Mouse (Mus musculus) limb, embryonic 15.5 days (tissue): Measurements from ENCODE around the gene Man2a1. TPM values are rescaled to one million over a fixed set of nuclear protein-coding genes. Genes with fewer than 3 reads are reported as not detected.
"Not testable (repeated sequence)": the region's sequence is repeated elsewhere in the genome, so short reads cannot be mapped to it uniquely, and the experiment has no call there.

Experiments used
- ATAC-seq: fragments of 200-750 bp; cut with Nextera tagmentation; 2 replicates; pipeline ENCODE4 v1.8.0; 2017; ENCODE audit warnings: low read depth, moderate TSS enrichment; ENCODE audit not compliant: insufficient number of reproducible peaks, low FRiP score, low TSS enrichment
- H3K27ac ChIP-seq: fragments of 300-500 bp; sonication (generic); 2 replicates; pipeline ENCODE4 v1.5.1; 2015; ENCODE audit warnings: moderate library complexity, mild to moderate bottlenecking, inconsistent platforms
- H3K27me3 ChIP-seq: fragments of 300-500 bp; sonication (generic); 2 replicates; pipeline ENCODE4 v1.6.1; 2015; ENCODE audit warnings: inconsistent platforms
- H3K36me3 ChIP-seq: fragments of 300-500 bp; sonication (generic); 2 replicates; pipeline ENCODE4 v1.6.1; 2015; ENCODE audit warnings: inconsistent platforms
- H3K4me1 ChIP-seq: fragments of 300-500 bp; sonication (generic); 2 replicates; pipeline ENCODE4 v1.6.1; 2015; ENCODE audit warnings: inconsistent platforms
- H3K4me2 ChIP-seq: fragments of 300-500 bp; sonication (generic); 2 replicates; pipeline ENCODE4 v1.6.1; 2015; ENCODE audit warnings: mild to moderate bottlenecking, inconsistent platforms
- H3K4me3 ChIP-seq: fragments of 300-500 bp; sonication (generic); 2 replicates; pipeline ENCODE4 v1.5.1; 2015; ENCODE audit warnings: mild to moderate bottlenecking, inconsistent platforms
- H3K9ac ChIP-seq: fragments of 300-500 bp; sonication (generic); 2 replicates; pipeline ENCODE4 v1.6.1; 2015; ENCODE audit warnings: inconsistent platforms
- H3K9me3 ChIP-seq: fragments of 300-500 bp; sonication (generic); 2 replicates; pipeline ENCODE4 v1.6.1; 2016; ENCODE audit warnings: inconsistent platforms
- WGBS: fragments of 180-500 bp; shearing (Covaris S2); methylation state at CpG from one replicate; pipeline ENCODE4 v1.1.7; 2015; 5-methylcytosine and 5-hydroxymethylcytosine counted together
- polyA plus RNA-seq: library from polyadenylated mRNA; unstranded; fragments of >200 nt; fragmentation: Nextera tagmentation; extraction: Ambion mirVana; gene quantifications from 2 replicates; pipeline ENCODE4 v1.2.1, GENCODE M21; 2015

The Man2a1 gene
- polyA plus RNA-seq, 1 experiment from 2014 or later: 15.6 TPM

DNA sequence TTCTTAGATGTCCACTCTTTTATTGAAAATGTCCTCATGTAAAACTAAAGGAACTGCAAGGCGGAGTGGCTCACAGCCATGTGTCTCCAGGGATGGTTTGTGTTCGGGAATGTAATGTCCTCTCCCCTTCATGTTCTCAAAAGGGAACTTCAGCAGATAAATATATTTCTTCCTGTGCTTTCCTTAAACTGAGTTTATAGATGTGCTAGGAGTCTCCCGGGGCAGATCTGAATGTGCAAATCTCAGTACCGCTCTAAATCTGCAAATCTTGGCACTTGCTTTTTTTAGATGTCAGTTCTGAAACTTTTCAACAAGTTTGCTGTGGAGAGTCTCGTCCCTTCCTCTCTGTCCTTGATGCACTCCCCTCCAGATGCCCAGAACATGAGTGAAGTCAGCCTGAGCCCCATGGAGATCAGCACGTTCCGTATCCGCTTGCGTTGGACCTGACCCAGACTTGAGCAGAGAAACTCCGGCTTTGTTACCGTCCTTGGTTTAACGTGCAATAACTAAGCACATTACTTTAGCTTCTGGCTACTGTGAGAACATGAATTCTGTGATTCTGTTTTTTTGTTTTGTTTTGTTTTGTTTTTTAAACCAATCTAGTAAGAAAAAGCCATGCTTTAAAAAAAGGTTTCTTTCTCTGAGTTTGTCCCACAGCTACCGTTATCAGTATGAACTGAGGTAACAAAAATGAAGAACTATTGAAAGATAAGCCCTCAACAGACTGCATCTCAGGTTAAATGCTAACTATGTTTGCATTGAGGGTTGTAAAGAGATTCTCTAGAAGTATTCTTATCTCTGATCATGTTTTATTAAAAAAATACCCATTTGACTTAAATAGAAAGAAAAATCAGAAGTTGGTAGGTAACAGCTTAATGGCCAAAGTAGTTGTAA lies 151.8 kb downstream of the Man2a1 start:
- Histone ChIP-seq H3K27me3 (no peaks in the 10 kb centered on the region), H3K9me3 (no peaks in the 10 kb centered on the region), H3K27ac (no peak overlapping the region), H3K36me3 (peaks cover 18% of the 10 kb centered on the region), H3K4me2 (no peak overlapping the region), H3K4me1 (no peaks in the 10 kb centered on the region), H3K4me3 (no peak overlapping the region), H3K9ac (no peak overlapping the region)
- WGBS: 73% methylated on average over 13 of the region's 13 CpGs
- ATAC-seq: no peak

DNA sequence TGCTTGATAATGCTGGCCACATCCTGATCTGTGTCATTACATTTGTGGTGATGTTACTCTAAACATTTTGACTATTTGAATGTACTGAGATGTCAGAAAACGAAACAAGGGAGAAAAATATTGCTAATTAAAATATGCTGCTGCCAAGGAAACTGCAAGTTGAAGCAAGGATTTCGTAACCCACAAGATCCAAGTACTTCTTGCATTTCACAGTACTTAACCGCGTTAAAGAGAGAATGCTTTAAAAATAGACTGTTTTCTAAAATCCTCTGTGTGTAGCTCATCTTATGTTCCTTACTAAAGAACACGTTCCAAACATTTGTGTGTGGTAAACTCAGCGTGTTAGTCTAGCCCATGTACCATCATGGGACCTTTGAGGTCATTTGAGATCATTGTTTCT lies 153.0 kb downstream of the Man2a1 start:
- Histone ChIP-seq H3K27ac (no peak overlapping the region), H3K4me3 (no peak overlapping the region), H3K9ac (no peak overlapping the region), H3K36me3 (peaks cover 18% of the 10 kb centered on the region), H3K27me3 (no peaks in the 10 kb centered on the region), H3K9me3 (no peaks in the 10 kb centered on the region), H3K4me2 (no peak overlapping the region), H3K4me1 (no peaks in the 10 kb centered on the region)
- ATAC-seq: no peak
- 80% methylated on average over 6 of the region's 6 CpGs for WGBS

DNA sequence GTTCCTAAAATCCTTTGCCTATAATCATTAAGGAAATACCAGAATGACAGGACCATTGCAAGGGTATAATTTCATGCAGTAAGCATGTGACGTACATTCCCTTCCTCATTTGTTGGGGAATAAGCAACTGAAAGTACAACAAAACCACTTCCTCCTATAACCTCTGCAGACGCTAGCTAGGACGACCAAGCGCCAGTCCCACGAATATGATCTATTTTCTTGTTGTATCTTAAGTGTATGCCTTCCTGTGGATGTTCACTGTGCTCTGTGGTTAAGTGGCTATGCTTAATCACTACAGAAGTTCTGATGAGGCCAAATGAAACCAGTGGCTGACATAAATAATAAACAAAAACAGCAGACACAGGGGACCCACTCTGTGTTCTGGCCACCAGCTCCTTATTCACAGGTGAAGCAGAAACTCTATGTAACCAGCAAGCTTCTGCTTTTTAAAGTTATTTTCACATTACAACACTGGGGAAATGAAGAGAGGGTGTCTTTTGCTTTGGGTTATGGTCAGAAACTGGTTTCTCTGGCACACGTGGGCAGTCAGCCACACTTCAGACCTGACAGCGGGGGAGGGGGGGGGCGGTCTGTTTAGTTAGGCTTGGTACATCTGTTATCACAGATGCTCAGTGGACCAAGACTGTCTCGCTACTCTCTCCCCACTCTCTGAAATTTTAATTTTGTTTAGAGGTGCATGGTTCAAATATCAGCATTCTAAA lies 153.8 kb downstream of the Man2a1 start:
- Histone ChIP-seq H3K27me3 (no peaks in the 10 kb centered on the region), H3K4me2 (no peak overlapping the region), H3K4me1 (no peaks in the 10 kb centered on the region), H3K9ac (no peak overlapping the region), H3K4me3 (no peak overlapping the region), H3K36me3 (peaks cover 18% of the 10 kb centered on the region), H3K9me3 (no peaks in the 10 kb centered on the region), H3K27ac (no peak overlapping the region)
- ATAC-seq: no peak
- 75% methylated on average over 9 of the region's 9 CpGs for WGBS

DNA sequence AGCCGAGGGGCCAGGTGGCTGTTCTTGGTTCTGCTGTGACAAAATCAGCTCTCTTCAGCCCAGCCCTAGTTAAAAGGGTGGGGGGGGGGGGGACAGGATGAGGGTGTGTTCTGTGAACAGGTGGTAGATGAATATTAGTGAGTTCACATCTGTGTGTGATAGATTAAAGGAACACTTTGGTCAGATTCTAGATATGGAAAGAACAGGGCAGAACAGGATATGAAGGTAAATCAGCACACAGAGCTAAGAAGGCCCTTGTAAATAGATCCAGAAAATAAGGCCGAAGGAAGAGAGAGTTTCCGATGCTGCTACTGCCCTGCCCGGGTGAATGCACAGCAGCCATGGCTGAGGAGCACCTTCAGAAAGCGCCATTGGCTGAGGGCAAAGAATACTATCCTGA lies 154.7 kb downstream of the Man2a1 start:
- no peak overlapping the region for H3K27ac ChIP-seq
- H3K36me3 ChIP-seq: peaks cover 18% of the 10 kb centered on the region
- no peaks in the 10 kb centered on the region for H3K27me3 ChIP-seq
- WGBS: 73% methylated on average over 5 of the region's 5 CpGs
- H3K9me3 ChIP-seq: no peaks in the 10 kb centered on the region
- H3K9ac ChIP-seq: no peak overlapping the region
- ATAC-seq: no peak
- no peak overlapping the region for H3K4me3 ChIP-seq
- H3K4me2 ChIP-seq: no peak overlapping the region
- H3K4me1 ChIP-seq: no peaks in the 10 kb centered on the region

DNA sequence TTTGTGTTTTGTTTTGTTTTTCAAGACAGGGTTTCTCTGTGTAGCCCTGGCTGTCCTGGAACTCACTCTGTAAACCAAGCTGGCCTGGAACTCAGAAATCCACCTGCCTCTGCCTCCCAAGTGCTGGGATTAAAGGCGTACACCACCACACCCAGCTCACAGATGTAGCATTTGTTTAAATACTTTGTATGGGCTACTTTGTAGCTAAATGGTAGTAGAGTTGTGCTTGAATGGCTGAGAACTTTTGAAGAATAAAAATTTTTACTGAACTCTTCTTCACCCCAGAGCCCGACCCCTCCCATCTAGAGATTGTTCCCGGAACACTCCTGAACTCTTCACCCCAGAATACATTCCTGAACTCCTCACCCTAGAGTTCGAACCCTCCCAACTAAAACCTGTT lies 162.1 kb downstream of the Man2a1 start:
- H3K4me1 ChIP-seq, H3K9me3 ChIP-seq, H3K36me3 ChIP-seq, H3K4me3 ChIP-seq, H3K27me3 ChIP-seq, H3K27ac ChIP-seq, H3K4me2 ChIP-seq, ATAC-seq, H3K9ac ChIP-seq: not testable (repeated sequence)
- WGBS: 74% methylated on average over 4 of the region's 4 CpGs

DNA sequence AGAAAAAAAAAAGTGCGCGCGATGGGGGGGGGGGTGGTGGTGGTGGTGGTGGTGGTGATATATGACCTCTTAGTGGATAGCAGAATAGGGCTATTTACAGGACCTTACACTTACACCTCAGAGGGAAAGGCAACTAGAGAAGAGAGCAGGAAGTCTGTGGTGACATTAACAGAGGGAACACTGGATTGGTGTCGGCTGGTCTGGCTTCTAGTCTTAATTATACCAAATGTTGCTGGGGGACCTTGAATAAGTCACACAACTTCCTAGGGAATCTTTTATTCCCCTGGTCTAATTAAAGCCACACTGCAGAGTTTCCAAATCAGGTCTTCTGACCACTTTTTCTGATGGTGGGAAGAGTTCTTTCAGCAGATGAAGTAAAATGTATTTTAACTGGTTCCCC lies 163.0 kb downstream of the Man2a1 start:
- WGBS: 83% methylated on average over 4 of the region's 4 CpGs
- Histone ChIP-seq H3K9ac (no peak overlapping the region), H3K4me2 (no peak overlapping the region), H3K36me3 (no peaks in the 10 kb centered on the region), H3K4me3 (no peak overlapping the region), H3K27ac (no peak overlapping the region), H3K4me1 (0 out of 2 replicates have a peak, but pooled peaks cover 5% of the 10 kb centered on the region), H3K9me3 (no peaks in the 10 kb centered on the region), H3K27me3 (no peaks in the 10 kb centered on the region)
- ATAC-seq: no peak

DNA sequence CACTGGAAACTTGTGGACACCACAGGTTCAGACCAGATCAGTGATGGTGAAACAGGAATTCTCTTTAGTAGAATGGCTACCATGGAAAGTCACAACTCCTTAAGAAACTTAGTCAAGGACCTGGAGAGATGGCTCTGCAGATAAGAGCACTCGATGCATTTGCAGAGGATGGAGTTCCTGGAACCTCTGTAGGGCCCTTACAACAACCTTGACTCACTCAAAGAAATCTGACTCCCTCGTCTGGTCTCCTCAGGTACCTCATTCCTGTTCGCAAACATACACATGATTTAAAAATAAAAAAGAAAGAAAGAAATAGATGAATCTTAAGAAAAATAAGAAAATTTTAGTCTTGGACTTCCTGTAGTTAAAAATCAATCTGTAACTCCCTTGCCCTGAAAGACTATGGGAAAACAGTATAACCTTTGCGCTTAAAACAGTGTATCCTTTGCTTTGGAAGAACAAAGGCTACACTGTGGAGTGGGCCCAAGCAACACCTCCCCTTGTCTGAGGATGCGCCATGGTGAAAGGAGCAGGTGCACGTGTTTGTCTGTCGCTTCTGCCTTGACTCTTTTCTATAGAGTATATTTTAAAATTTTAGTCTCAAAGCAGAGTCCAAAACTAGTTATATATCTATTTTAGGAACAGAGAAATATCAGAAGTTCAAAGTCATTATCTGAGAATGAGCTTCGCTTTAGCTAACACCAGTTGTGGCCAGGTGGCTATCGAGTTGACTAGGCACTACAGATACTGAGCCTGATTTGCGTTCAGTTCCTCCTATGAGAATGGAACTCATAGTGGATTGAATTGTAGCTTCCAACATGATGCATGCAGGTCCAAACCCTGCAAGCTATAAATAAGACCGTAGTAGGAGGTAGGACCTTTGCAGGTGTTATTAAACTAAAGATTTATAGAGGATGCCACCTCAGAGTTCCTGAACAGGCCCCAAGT lies 163.9 kb downstream of the Man2a1 start:
- no peaks in the 10 kb centered on the region for H3K27me3 ChIP-seq
- no peak for ATAC-seq
- WGBS: 86% methylated on average over 11 of the region's 11 CpGs
- no peaks in the 10 kb centered on the region for H3K36me3 ChIP-seq
- no peak overlapping the region for H3K9ac ChIP-seq
- H3K4me1 ChIP-seq: 0 out of 2 replicates have a peak, but pooled peaks cover 5% of the 10 kb centered on the region
- no peak overlapping the region for H3K4me3 ChIP-seq
- H3K9me3 ChIP-seq: no peaks in the 10 kb centered on the region
- no peak overlapping the region for H3K4me2 ChIP-seq
- H3K27ac ChIP-seq: no peak overlapping the region

DNA sequence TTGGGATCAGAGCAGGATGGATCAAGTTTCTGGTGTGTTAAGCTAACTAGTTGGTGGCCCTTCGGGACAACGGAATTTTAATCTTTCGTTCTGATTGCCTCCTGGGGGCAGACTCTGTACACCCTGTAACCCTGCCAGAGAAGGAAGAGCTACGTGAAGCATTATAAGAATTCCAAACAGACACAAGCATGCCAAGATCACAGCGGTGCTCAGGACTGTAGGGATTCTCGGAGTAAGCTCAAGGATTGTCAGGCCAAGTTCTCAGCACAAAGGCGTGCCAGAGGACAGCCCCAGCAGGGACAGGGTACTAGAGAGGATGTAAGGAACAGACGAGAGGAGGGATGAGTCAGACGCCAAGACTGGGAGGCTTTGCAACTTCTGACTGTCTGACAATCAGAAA lies 164.8 kb downstream of the Man2a1 start:
- H3K4me3 ChIP-seq: no peak overlapping the region
- WGBS: 31% methylated on average over 9 of the region's 9 CpGs
- H3K4me1 ChIP-seq: 0 out of 2 replicates have a peak, but pooled peaks cover 5% of the 10 kb centered on the region
- no peaks in the 10 kb centered on the region for H3K27me3 ChIP-seq
- no peak overlapping the region for H3K9ac ChIP-seq
- H3K27ac ChIP-seq: no peak overlapping the region
- H3K9me3 ChIP-seq: no peaks in the 10 kb centered on the region
- peak; percentile 48; the same call in 1 of the 2 replicates for ATAC-seq
- H3K4me2 ChIP-seq: no peak overlapping the region
- no peaks in the 10 kb centered on the region for H3K36me3 ChIP-seq

DNA sequence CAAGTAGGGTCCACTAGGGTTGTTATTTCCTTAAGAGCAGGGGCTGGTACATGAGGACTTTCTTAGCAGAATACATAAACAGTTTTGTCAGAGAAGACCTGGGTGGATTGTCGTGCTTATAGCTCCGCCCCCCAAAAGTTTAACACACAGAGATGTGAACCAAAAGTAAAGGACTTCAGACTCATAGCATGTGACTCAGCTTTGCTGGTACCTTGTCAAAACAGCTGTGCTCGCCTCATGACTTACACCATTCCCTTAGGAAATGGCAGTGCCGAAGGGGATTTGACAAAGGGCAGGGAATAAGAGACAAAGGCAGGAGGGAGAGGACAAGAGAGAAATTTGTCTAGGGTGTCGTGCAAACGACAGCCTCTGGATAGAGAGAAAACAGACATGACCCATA lies 166.0 kb downstream of the Man2a1 start:
- ATAC-seq: no peak
- Histone ChIP-seq H3K9ac (no peak overlapping the region), H3K27me3 (no peaks in the 10 kb centered on the region), H3K36me3 (no peaks in the 10 kb centered on the region), H3K4me1 (0 out of 2 replicates have a peak, but pooled peaks cover 5% of the 10 kb centered on the region), H3K27ac (no peak overlapping the region), H3K9me3 (no peaks in the 10 kb centered on the region), H3K4me2 (no peak overlapping the region), H3K4me3 (no peak overlapping the region)
- WGBS: 71% methylated on average over 6 of the region's 6 CpGs

DNA sequence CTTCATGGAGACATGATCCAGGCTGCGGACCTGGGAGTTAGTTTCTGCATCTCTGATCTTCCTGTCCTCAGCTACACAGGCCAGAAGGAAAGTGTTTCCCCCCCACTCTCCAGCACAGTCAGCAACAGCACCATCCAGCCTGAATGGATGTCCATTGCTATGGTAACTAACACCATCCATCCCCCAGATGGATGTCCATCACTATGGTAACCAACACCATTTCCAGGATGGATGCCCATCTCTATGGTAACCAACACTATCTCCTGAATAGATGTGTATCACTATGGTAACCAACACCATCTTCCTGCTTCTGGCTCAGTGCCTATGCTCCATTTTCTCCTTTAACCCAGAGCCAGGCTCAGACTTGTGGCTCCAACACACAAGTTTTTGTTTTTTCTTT lies 169.7 kb downstream of the Man2a1 start:
- Histone ChIP-seq H3K4me1 (0 out of 2 replicates have a peak, but pooled peaks cover 2% of the 10 kb centered on the region), H3K9ac (no peak overlapping the region), H3K4me3 (no peak overlapping the region), H3K9me3 (no peaks in the 10 kb centered on the region), H3K27ac (no peak overlapping the region), H3K27me3 (no peaks in the 10 kb centered on the region), H3K4me2 (no peak overlapping the region), H3K36me3 (no peaks in the 10 kb centered on the region)
- 83% methylated on average over 1 of the region's 1 CpGs for WGBS
- ATAC-seq: no peak

DNA sequence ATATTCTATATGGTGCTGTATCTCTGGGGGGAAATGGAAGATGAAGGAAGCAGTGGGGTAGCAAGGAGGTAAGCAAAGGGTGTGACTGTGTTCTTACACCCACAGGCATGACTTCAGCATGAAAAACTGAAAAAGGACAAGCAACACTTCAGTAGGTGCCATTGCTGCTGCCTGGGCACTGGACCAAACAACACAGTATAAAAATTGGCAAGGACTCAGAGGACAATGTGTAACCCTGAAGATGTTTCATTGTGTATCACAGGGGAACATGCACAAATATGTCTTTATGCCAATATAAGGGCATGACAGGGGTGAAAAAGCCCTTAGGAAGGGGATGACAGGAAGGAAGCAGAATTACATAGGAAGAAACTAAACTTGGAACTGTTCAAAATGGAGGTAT lies 172.1 kb downstream of the Man2a1 start:
- Histone ChIP-seq H3K9ac (no peak overlapping the region), H3K4me3 (no peak overlapping the region), H3K36me3 (no peaks in the 10 kb centered on the region), H3K4me1 (no peaks in the 10 kb centered on the region), H3K4me2 (no peak overlapping the region), H3K9me3 (no peaks in the 10 kb centered on the region), H3K27ac (no peak overlapping the region), H3K27me3 (no peaks in the 10 kb centered on the region)
- ATAC-seq: no peak
